Mouse (Mus musculus): ENCODE measurements around the gene Atp5g1. TPM values are rescaled to one million over a fixed set of nuclear protein-coding genes. Genes with fewer than 3 reads are reported as not detected.
"Not testable (repeated sequence)": the region's sequence is repeated elsewhere in the genome, so short reads cannot be mapped to it uniquely, and the experiment has no call there.

Gene Atp5g1
- 483 and 502 TPM in 2 replicates for polyA plus RNA-seq (2016; fragmentation: Nextera tagmentation; extraction: Ambion mirVana)

GRCm38 (mm10) chr11:96075509-96076220 is at the start of gene Atp5g1:
Gene Atp5g1, minus strand, starts transcription at chr11:96075670.
- Histone ChIP-seq H3K9me3 (no peaks in the 10 kb centered on the region), H3K4me1 (peaks cover 13% of the 10 kb centered on the region), H3K36me3 (peaks cover 13% of the 10 kb centered on the region), H3K4me2 (replicated peaks) (peak within 1 kb of the TSS; percentile 76), H3K9ac (peak within 1 kb of the TSS; percentile 73), H3K27ac (peak within 1 kb of the TSS; percentile 15; the same call in 1 of the 2 replicates), H3K4me3 (peak within 1 kb of the TSS; percentile 56), H3K27me3 (replicated peaks) (no peaks in the 10 kb centered on the region)
- under 1% methylated on average over 37 of the region's 37 CpGs for WGBS
- ATAC-seq (ENCODE audit: low FRiP score, low read depth) = peak; percentile 96

- Histone ChIP-seq H3K4me3 (peak overlapping the region; percentile 35), H3K4me1 (peaks cover 12% of the 10 kb centered on the region), H3K27ac (no peak overlapping the region), H3K36me3 (no peaks in the 10 kb centered on the region), H3K9ac (peak overlapping the region; percentile 42; the same call in 1 of the 2 replicates), H3K27me3 (replicated peaks) (peaks cover 40% of the 10 kb centered on the region), H3K9me3 (no peaks in the 10 kb centered on the region), H3K4me2 (replicated peaks) (peak overlapping the region; percentile 72)
- 0 out of 2 replicates have a peak, but pooled peaks have one; percentile 48 for ATAC-seq (ENCODE audit: low FRiP score, low read depth)
- WGBS = 2% methylated on average over 45 of the region's 45 CpGs
Observed at GRCm38 (mm10) chr11:96124052-96124914, 48.8 kb upstream of the Atp5g1 start.

- not testable (repeated sequence) for H3K4me2 ChIP-seq (replicated peaks); H3K9ac ChIP-seq; ATAC-seq (ENCODE audit: low FRiP score, low read depth); H3K9me3 ChIP-seq; H3K36me3 ChIP-seq; H3K27ac ChIP-seq; H3K4me3 ChIP-seq
- H3K27me3 ChIP-seq (replicated peaks) = peaks cover 40% of the 10 kb centered on the region
- WGBS = 73% methylated on average over 4 of the region's 4 CpGs
- peaks cover 12% of the 10 kb centered on the region for H3K4me1 ChIP-seq
Observed at GRCm38 (mm10) chr11:96122806-96123205, 47.3 kb upstream of the Atp5g1 start.

- no peak overlapping the region for H3K9ac ChIP-seq
- no peak for ATAC-seq (ENCODE audit: low FRiP score, low read depth)
- WGBS = 56% methylated on average over 3 of the region's 3 CpGs
- H3K4me2 ChIP-seq (replicated peaks) = no peak overlapping the region
- peaks cover 6% of the 10 kb centered on the region for H3K4me1 ChIP-seq
- no peak overlapping the region for H3K27ac ChIP-seq
- peaks cover 20% of the 10 kb centered on the region for H3K27me3 ChIP-seq (replicated peaks)
- no peaks in the 10 kb centered on the region for H3K9me3 ChIP-seq
- no peaks in the 10 kb centered on the region for H3K36me3 ChIP-seq
- H3K4me3 ChIP-seq = no peak overlapping the region
Observed at GRCm38 (mm10) chr11:96119401-96119800, 43.9 kb upstream of the Atp5g1 start.

- not testable (repeated sequence) for H3K9me3 ChIP-seq; H3K4me3 ChIP-seq; H3K27me3 ChIP-seq (replicated peaks); H3K36me3 ChIP-seq; H3K27ac ChIP-seq; H3K9ac ChIP-seq; H3K4me2 ChIP-seq (replicated peaks); H3K4me1 ChIP-seq; ATAC-seq (ENCODE audit: low FRiP score, low read depth)
- 93% methylated on average over 3 of the region's 3 CpGs for WGBS
Observed at GRCm38 (mm10) chr11:96116925-96117324, 41.5 kb upstream of the Atp5g1 start.

- WGBS = 92% methylated on average over 3 of the region's 3 CpGs
Observed at GRCm38 (mm10) chr11:96116116-96116515, 40.6 kb upstream of the Atp5g1 start.

GRCm38 (mm10) chr11:96115416-96115815 is 39.9 kb upstream of the Atp5g1 start:
- Histone ChIP-seq H3K9me3 (no peaks in the 10 kb centered on the region), H3K9ac (no peak overlapping the region), H3K4me2 (replicated peaks) (no peak overlapping the region), H3K27me3 (replicated peaks) (0 out of 2 replicates have a peak, but pooled peaks cover 1% of the 10 kb centered on the region), H3K27ac (no peak overlapping the region), H3K4me3 (no peak overlapping the region), H3K4me1 (no peaks in the 10 kb centered on the region), H3K36me3 (no peaks in the 10 kb centered on the region)
- WGBS = 91% methylated on average over 6 of the region's 6 CpGs
- no peak for ATAC-seq (ENCODE audit: low FRiP score, low read depth)

More at GRCm38 (mm10) chr11:96116116-96116515, 40.6 kb upstream of the Atp5g1 start:
- ATAC-seq (ENCODE audit: low FRiP score, low read depth) = no peak
- 0 out of 2 replicates have a peak, but pooled peaks cover 3% of the 10 kb centered on the region for H3K27me3 ChIP-seq (replicated peaks)
- H3K4me3 ChIP-seq = no peak overlapping the region
- H3K9ac ChIP-seq = no peak overlapping the region
- no peak overlapping the region for H3K4me2 ChIP-seq (replicated peaks)
- H3K4me1 ChIP-seq = no peaks in the 10 kb centered on the region
- no peaks in the 10 kb centered on the region for H3K36me3 ChIP-seq
- H3K27ac ChIP-seq = no peak overlapping the region
- no peaks in the 10 kb centered on the region for H3K9me3 ChIP-seq

- H3K9ac ChIP-seq = no peak overlapping the region
- no peak overlapping the region for H3K27ac ChIP-seq
- H3K4me1 ChIP-seq = no peaks in the 10 kb centered on the region
- 70% methylated on average over 2 of the region's 2 CpGs for WGBS
- H3K4me2 ChIP-seq (replicated peaks) = no peak overlapping the region
- H3K36me3 ChIP-seq = no peaks in the 10 kb centered on the region
- H3K4me3 ChIP-seq = no peak overlapping the region
- H3K9me3 ChIP-seq = no peaks in the 10 kb centered on the region
- ATAC-seq (ENCODE audit: low FRiP score, low read depth) = no peak
- no peaks in the 10 kb centered on the region for H3K27me3 ChIP-seq (replicated peaks)
Observed at GRCm38 (mm10) chr11:96114077-96114476, 38.6 kb upstream of the Atp5g1 start.

GRCm38 (mm10) chr11:96111751-96112150 is 36.3 kb upstream of the Atp5g1 start, which contains the start of gene Calcoco2:
Gene Calcoco2, minus strand, starts transcription at chr11:96111964.
- Histone ChIP-seq H3K27ac (no peak within 1 kb of the TSS), H3K9ac (no peak within 1 kb of the TSS)
- 46% methylated on average over 14 of the region's 14 CpGs for WGBS

GRCm38 (mm10) chr11:96110950-96111349 is 35.5 kb upstream of the Atp5g1 start:
- H3K9ac ChIP-seq; H3K9me3 ChIP-seq; H3K4me2 ChIP-seq (replicated peaks); H3K4me1 ChIP-seq; H3K27ac ChIP-seq; ATAC-seq (ENCODE audit: low FRiP score, low read depth); H3K4me3 ChIP-seq; H3K36me3 ChIP-seq; H3K27me3 ChIP-seq (replicated peaks): not testable (repeated sequence)
- 69% methylated on average over 2 of the region's 2 CpGs for WGBS

More at GRCm38 (mm10) chr11:96111751-96112150, 36.3 kb upstream of the Atp5g1 start, which contains the start of gene Calcoco2:
- Histone ChIP-seq H3K4me2 (replicated peaks) (no peak within 1 kb of the TSS), H3K36me3 (no peaks in the 10 kb centered on the region), H3K27me3 (replicated peaks) (no peaks in the 10 kb centered on the region), H3K9me3 (no peaks in the 10 kb centered on the region), H3K4me1 (no peaks in the 10 kb centered on the region), H3K4me3 (no peak within 1 kb of the TSS)
- ATAC-seq (ENCODE audit: low FRiP score, low read depth) = no peak

- H3K36me3 ChIP-seq = no peaks in the 10 kb centered on the region
- ATAC-seq (ENCODE audit: low FRiP score, low read depth) = no peak
- H3K4me2 ChIP-seq (replicated peaks) = no peak overlapping the region
- no peak overlapping the region for H3K9ac ChIP-seq
- no peak overlapping the region for H3K4me3 ChIP-seq
- no peaks in the 10 kb centered on the region for H3K27me3 ChIP-seq (replicated peaks)
- no peak overlapping the region for H3K27ac ChIP-seq
- H3K4me1 ChIP-seq = no peaks in the 10 kb centered on the region
- no peaks in the 10 kb centered on the region for H3K9me3 ChIP-seq
- 81% methylated on average over 1 of the region's 1 CpGs for whole genome bisulfite sequencing
Observed at GRCm38 (mm10) chr11:96108376-96108775, 32.9 kb upstream of the Atp5g1 start.

GRCm38 (mm10) chr11:96093361-96093760 is 17.9 kb upstream of the Atp5g1 start:
- Histone ChIP-seq H3K36me3 (no peaks in the 10 kb centered on the region), H3K9ac (no peak overlapping the region), H3K4me3 (no peak overlapping the region), H3K4me2 (replicated peaks) (no peak overlapping the region), H3K4me1 (no peaks in the 10 kb centered on the region), H3K27me3 (replicated peaks) (0 out of 2 replicates have a peak, but pooled peaks cover 4% of the 10 kb centered on the region), H3K9me3 (no peaks in the 10 kb centered on the region), H3K27ac (no peak overlapping the region)
- 12% methylated on average over 3 of the region's 3 CpGs for WGBS
- ATAC-seq (ENCODE audit: low FRiP score, low read depth) = no peak
